Mouse (Mus musculus) hindbrain, embryonic 14.5 days (tissue): Measurements from ENCODE around the gene Nphp3. TPM values are rescaled to one million over a fixed set of nuclear protein-coding genes. Genes with fewer than 3 reads are reported as not detected.

Source experiments
- ATAC-seq: fragments of 200-750 bp; cut with Nextera tagmentation; 2 replicates; pipeline ENCODE4 v1.8.0; 2017; ENCODE audit warnings: moderate number of reproducible peaks, mild to moderate bottlenecking, moderate TSS enrichment, moderate library complexity; ENCODE audit not compliant: low FRiP score
- DNase-seq: peaks from one replicate; pipeline ENCODE4 v3.0.0-alpha.2; 2015; ENCODE audit warnings: low spot score
- H3K27ac ChIP-seq: fragments of 300-500 bp; sonication (generic); 2 replicates; pipeline ENCODE4 v1.5.1; 2014; ENCODE audit warnings: mild to moderate bottlenecking, moderate library complexity
- H3K27me3 ChIP-seq: fragments of 300-500 bp; sonication (generic); 2 replicates; pipeline ENCODE4 v1.6.1; 2014; ENCODE audit warnings: mild to moderate bottlenecking, low read length, mixed read lengths; ENCODE audit not compliant: control insufficient read depth, insufficient read depth
- H3K36me3 ChIP-seq: fragments of 300-500 bp; sonication (generic); replicated peaks from 2 replicates; pipeline ENCODE4 v1.6.1; 2014; ENCODE audit not compliant: control insufficient read depth, insufficient read depth
- H3K4me1 ChIP-seq: fragments of 300-500 bp; sonication (generic); replicated peaks from 2 replicates; pipeline ENCODE4 v1.6.1; 2014; ENCODE audit warnings: antibody characterized with exemption, low read length, mixed read lengths; ENCODE audit not compliant: control insufficient read depth, insufficient read depth
- H3K4me2 ChIP-seq: fragments of 300-500 bp; sonication (generic); replicated peaks from 2 replicates; pipeline ENCODE4 v1.6.1; 2014; ENCODE audit warnings: mild to moderate bottlenecking, moderate library complexity
- H3K4me3 ChIP-seq: fragments of 300-500 bp; sonication (generic); replicated peaks from 2 replicates; pipeline ENCODE4 v1.5.1; 2014; ENCODE audit warnings: mild to moderate bottlenecking, low read length
- H3K9ac ChIP-seq: fragments of 300-500 bp; sonication (generic); 2 replicates; pipeline ENCODE4 v1.6.1; 2014
- H3K9me3 ChIP-seq: fragments of 300-500 bp; sonication (generic); 2 replicates; pipeline ENCODE4 v1.6.1; 2016; ENCODE audit warnings: low read length; ENCODE audit not compliant: control insufficient read depth
- WGBS: fragments of 180-500 bp; shearing (Covaris S2); extraction: QIAGEN DNeasy Blood & Tissue Kit; methylation state at CpG from one replicate; pipeline ENCODE4 v1.1.7; 2014; 5-methylcytosine and 5-hydroxymethylcytosine counted together
- polyA plus RNA-seq: library from polyadenylated mRNA; unstranded; fragments of >200 nt; fragmentation: Nextera tagmentation; extraction: Ambion mirVana; gene quantifications from 2 replicates; pipeline ENCODE4 v1.2.1, GENCODE M21; 2014

Gene Nphp3
- polyA plus RNA-seq, 1 experiment from 2014 or later, result 4.3 TPM

- Histone ChIP-seq H3K9ac (no peak overlapping the region), H3K27me3 (no peaks in the 10 kb centered on the region), H3K27ac (no peak overlapping the region), H3K9me3 (no peaks in the 10 kb centered on the region), H3K4me1 (no peaks in the 10 kb centered on the region), H3K4me2 (no peak overlapping the region), H3K36me3 (peaks cover 14% of the 10 kb centered on the region), H3K4me3 (no peak overlapping the region)
- DNase-seq (no peak), ATAC-seq (no peak)
- WGBS, result 81% methylated on average over 3 of the region's 3 CpGs
These were observed 77.7 kb downstream of the Nphp3 start for GRCm38 (mm10) chr9:104080038-104080437.

- Histone ChIP-seq H3K27ac (no peak overlapping the region), H3K4me1 (no peaks in the 10 kb centered on the region), H3K27me3 (no peaks in the 10 kb centered on the region), H3K4me2 (no peak overlapping the region), H3K4me3 (no peak overlapping the region), H3K36me3 (peaks cover 24% of the 10 kb centered on the region), H3K9ac (no peak overlapping the region), H3K9me3 (no peaks in the 10 kb centered on the region)
- DNase-seq (no peak), ATAC-seq (no peak)
- WGBS, result 67% methylated on average over 4 of the region's 4 CpGs
These were observed 83.5 kb downstream of the Nphp3 start for GRCm38 (mm10) chr9:104085730-104086429.

GRCm38 (mm10) chr9:104088555-104088954 lies 86.2 kb downstream of the Nphp3 start:
- H3K27ac ChIP-seq, result peak overlapping the region; percentile 36
- H3K36me3 ChIP-seq, result peaks cover 18% of the 10 kb centered on the region; the same call in 1 of the 2 replicates
- H3K9me3 ChIP-seq, result no peaks in the 10 kb centered on the region
- ATAC-seq (no peak), DNase-seq (no peak)
- H3K4me1 ChIP-seq, result no peaks in the 10 kb centered on the region
- H3K9ac ChIP-seq, result no peak overlapping the region
- H3K27me3 ChIP-seq, result no peaks in the 10 kb centered on the region
- WGBS, result 63% methylated on average over 8 of the region's 8 CpGs
- no peak overlapping the region for H3K4me3 ChIP-seq
- H3K4me2 ChIP-seq, result no peak overlapping the region

- WGBS, result 95% methylated on average over 5 of the region's 5 CpGs
- ATAC-seq, result no peak
- H3K9me3 ChIP-seq, result no peaks in the 10 kb centered on the region
These were observed 90.6 kb downstream of the Nphp3 start for GRCm38 (mm10) chr9:104092945-104093344.

More at GRCm38 (mm10) chr9:104092945-104093344, 90.6 kb downstream of the Nphp3 start:
- 0 out of 2 replicates have a peak, but pooled peaks cover 3% of the 10 kb centered on the region for H3K36me3 ChIP-seq
- H3K4me1 ChIP-seq, result no peaks in the 10 kb centered on the region
- H3K4me3 ChIP-seq, result no peak overlapping the region
- DNase-seq, result no peak
- H3K27ac ChIP-seq, result no peak overlapping the region
- no peak overlapping the region for H3K4me2 ChIP-seq
- no peaks in the 10 kb centered on the region for H3K27me3 ChIP-seq
- H3K9ac ChIP-seq, result no peak overlapping the region

Other genes starting within 250 kb of the Nphp3 start
- 29.9 and 34.2 TPM in 2 replicates for gene Tmem108, start 240.7 kb upstream of the Nphp3 start, polyA plus RNA-seq
- not detected in 2 replicates for gene Gm28305, start 38.1 kb downstream of the Nphp3 start, polyA plus RNA-seq
- gene Uba5, start 60.6 kb downstream of the Nphp3 start, polyA plus RNA-seq, result 81.5 TPM in 2 replicates
- gene Acad11, start 60.8 kb downstream of the Nphp3 start, polyA plus RNA-seq, result 7.6 and 10.0 TPM in 2 replicates
- gene Ackr4, start 124.4 kb downstream of the Nphp3 start, polyA plus RNA-seq, result 1.3 and 1.5 TPM in 2 replicates